Mouse (Mus musculus) cerebellum, adult 9-10 months (tissue): Measurements from ENCODE around the gene Slc44a4.
A peak's percentile ranks its signal among the peaks of the same experiment; 100 is the strongest.
"Not testable (repeated sequence)": the region's sequence is repeated elsewhere in the genome, so short reads cannot be mapped to it uniquely, and the experiment has no call there.

Experiments
- DNase-seq: peaks from one replicate; pipeline ENCODE4 v3.0.0; 2022

Slc44a4 gene

GRCm38 (mm10) chr17:34962841-34963240, 48.6 kb downstream of the Slc44a4 start:
- no peak for DNase-seq

GRCm38 (mm10) chr17:34964640-34965049, 50.4 kb downstream of the Slc44a4 start:
- no peak for DNase-seq

- DNase-seq, result no peak
These were observed 51.4 kb downstream of the Slc44a4 start for GRCm38 (mm10) chr17:34965627-34966026.

GRCm38 (mm10) chr17:34969822-34970221, 55.6 kb downstream of the Slc44a4 start, which contains the start of gene Gm20481:
TSS of gene Gm20481 (plus strand) at chr17:34969912.
- not testable (repeated sequence) for DNase-seq

- DNase-seq, result not testable (repeated sequence)
These were observed 56.6 kb downstream of the Slc44a4 start for GRCm38 (mm10) chr17:34970850-34971249.

GRCm38 (mm10) chr17:34971694-34972068, 57.4 kb downstream of the Slc44a4 start:
- DNase-seq, result not testable (repeated sequence)

- DNase-seq, result peak; percentile 87
These were observed 57.9 kb downstream of the Slc44a4 start, which contains the start of the genes Hspa1a and Hspa1l for GRCm38 (mm10) chr17:34972069-34972749. TSS of gene Hspa1a (minus strand) at chr17:34972156. TSS of gene Hspa1l (plus strand) at chr17:34972703.

GRCm38 (mm10) chr17:34975581-34976492, 61.6 kb downstream of the Slc44a4 start:
- DNase-seq, result no peak

GRCm38 (mm10) chr17:34977000-34977399, 62.7 kb downstream of the Slc44a4 start:
- no peak for DNase-seq

- DNase-seq, result no peak
These were observed 64.0 kb downstream of the Slc44a4 start for GRCm38 (mm10) chr17:34978239-34978638.

GRCm38 (mm10) chr17:34979631-34980030, 65.4 kb downstream of the Slc44a4 start:
- peak; percentile 27 for DNase-seq
